Mouse (Mus musculus) MN1 (cell line): Measurements from ENCODE around the gene En2.

Experiments
- DNase-seq: peaks from one replicate; pipeline ENCODE4 v3.0.0-alpha.2; 2016; ENCODE audit warnings: low spot score

Gene En2

GRCm38 (mm10) chr5:28165358-28166255, at the start of gene En2:
TSS of gene En2 (plus strand) at chr5:28165694.
- no peak for DNase-seq

GRCm38 (mm10) chr5:28117251-28117880, 48.1 kb upstream of the En2 start:
- DNase-seq: no peak

- DNase-seq: no peak
Observed at GRCm38 (mm10) chr5:28117882-28118530, 47.5 kb upstream of the En2 start.

- DNase-seq: no peak
Observed at GRCm38 (mm10) chr5:28118531-28118925, 47.0 kb upstream of the En2 start.

- DNase-seq: no peak
Observed at GRCm38 (mm10) chr5:28119576-28119975, 45.9 kb upstream of the En2 start.

- DNase-seq: peak; percentile 65
Observed at GRCm38 (mm10) chr5:28122491-28123454, 42.7 kb upstream of the En2 start.

- DNase-seq: no peak
Observed at GRCm38 (mm10) chr5:28123455-28123825, 42.1 kb upstream of the En2 start.

- DNase-seq: no peak
Observed at GRCm38 (mm10) chr5:28124321-28125230, 40.9 kb upstream of the En2 start.

GRCm38 (mm10) chr5:28128851-28129250, 36.6 kb upstream of the En2 start:
- DNase-seq: no peak

GRCm38 (mm10) chr5:28132231-28132630, 33.3 kb upstream of the En2 start:
- no peak for DNase-seq

- DNase-seq: no peak
Observed at GRCm38 (mm10) chr5:28136438-28136837, 29.1 kb upstream of the En2 start.

GRCm38 (mm10) chr5:28144555-28144954, 20.9 kb upstream of the En2 start:
- no peak for DNase-seq

GRCm38 (mm10) chr5:28146018-28146417, 19.5 kb upstream of the En2 start:
- no peak for DNase-seq

- no peak for DNase-seq
Observed at GRCm38 (mm10) chr5:28148473-28148872, 17.0 kb upstream of the En2 start.

GRCm38 (mm10) chr5:28149436-28149835, 16.1 kb upstream of the En2 start:
- DNase-seq: no peak

GRCm38 (mm10) chr5:28157044-28157730, 8.3 kb upstream of the En2 start:
- no peak for DNase-seq

GRCm38 (mm10) chr5:28157781-28158180, 7.7 kb upstream of the En2 start:
- no peak for DNase-seq

- DNase-seq: no peak
Observed at GRCm38 (mm10) chr5:28158308-28159071, 7.0 kb upstream of the En2 start.

GRCm38 (mm10) chr5:28159072-28159458, 6.4 kb upstream of the En2 start:
- DNase-seq: no peak
